Mouse (Mus musculus) hindbrain, embryonic 14.5 days (tissue): Measurements from ENCODE around the gene Ccdc92. TPM values are rescaled to one million over a fixed set of nuclear protein-coding genes. Genes with fewer than 3 reads are reported as not detected.

ENCODE experiments used
- ATAC-seq: fragments of 200-750 bp; cut with Nextera tagmentation; 2 replicates; pipeline ENCODE4 v1.8.0; 2017; ENCODE audit warnings: moderate number of reproducible peaks, mild to moderate bottlenecking, moderate TSS enrichment, moderate library complexity; ENCODE audit not compliant: low FRiP score
- DNase-seq: peaks from one replicate; pipeline ENCODE4 v3.0.0-alpha.2; 2015; ENCODE audit warnings: low spot score
- H3K27ac ChIP-seq: fragments of 300-500 bp; sonication (generic); 2 replicates; pipeline ENCODE4 v1.5.1; 2014; ENCODE audit warnings: mild to moderate bottlenecking, moderate library complexity
- H3K27me3 ChIP-seq: fragments of 300-500 bp; sonication (generic); 2 replicates; pipeline ENCODE4 v1.6.1; 2014; ENCODE audit warnings: mild to moderate bottlenecking, low read length, mixed read lengths; ENCODE audit not compliant: control insufficient read depth, insufficient read depth
- H3K36me3 ChIP-seq: fragments of 300-500 bp; sonication (generic); replicated peaks from 2 replicates; pipeline ENCODE4 v1.6.1; 2014; ENCODE audit not compliant: control insufficient read depth, insufficient read depth
- H3K4me1 ChIP-seq: fragments of 300-500 bp; sonication (generic); replicated peaks from 2 replicates; pipeline ENCODE4 v1.6.1; 2014; ENCODE audit warnings: antibody characterized with exemption, low read length, mixed read lengths; ENCODE audit not compliant: control insufficient read depth, insufficient read depth
- H3K4me2 ChIP-seq: fragments of 300-500 bp; sonication (generic); replicated peaks from 2 replicates; pipeline ENCODE4 v1.6.1; 2014; ENCODE audit warnings: mild to moderate bottlenecking, moderate library complexity
- H3K4me3 ChIP-seq: fragments of 300-500 bp; sonication (generic); replicated peaks from 2 replicates; pipeline ENCODE4 v1.5.1; 2014; ENCODE audit warnings: mild to moderate bottlenecking, low read length
- H3K9ac ChIP-seq: fragments of 300-500 bp; sonication (generic); 2 replicates; pipeline ENCODE4 v1.6.1; 2014
- H3K9me3 ChIP-seq: fragments of 300-500 bp; sonication (generic); 2 replicates; pipeline ENCODE4 v1.6.1; 2016; ENCODE audit warnings: low read length; ENCODE audit not compliant: control insufficient read depth
- WGBS: fragments of 180-500 bp; shearing (Covaris S2); extraction: QIAGEN DNeasy Blood & Tissue Kit; methylation state at CpG from one replicate; pipeline ENCODE4 v1.1.7; 2014; 5-methylcytosine and 5-hydroxymethylcytosine counted together
- polyA plus RNA-seq: library from polyadenylated mRNA; unstranded; fragments of >200 nt; fragmentation: Nextera tagmentation; extraction: Ambion mirVana; gene quantifications from 2 replicates; pipeline ENCODE4 v1.2.1, GENCODE M21; 2014

The Ccdc92 gene
- polyA plus RNA-seq, 1 experiment from 2014 or later = 39.4 TPM

DNA sequence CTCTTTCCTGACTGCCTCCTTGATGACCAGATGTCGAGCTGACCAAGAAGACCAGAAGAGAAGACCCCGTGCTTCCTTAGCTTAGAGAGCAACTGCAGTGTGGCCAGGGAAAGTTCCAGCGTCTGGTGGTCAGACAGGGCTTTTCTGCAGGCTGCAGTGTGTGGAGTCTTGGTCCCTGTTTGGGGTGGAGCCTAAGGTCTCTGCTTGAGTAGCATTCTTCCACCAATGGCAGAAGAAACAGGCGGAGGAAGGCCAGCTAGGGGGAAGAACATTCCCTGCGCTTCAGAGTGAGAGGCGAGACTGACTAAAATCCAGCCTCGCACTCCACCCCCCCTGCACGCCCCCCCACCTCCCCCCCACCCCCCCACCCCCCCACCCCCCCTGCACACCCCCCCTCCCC, 33.9 kb upstream of the Ccdc92 start:
- Histone ChIP-seq H3K27me3 (no peaks in the 10 kb centered on the region), H3K36me3 (no peaks in the 10 kb centered on the region), H3K4me2 (no peak overlapping the region), H3K9ac (no peak overlapping the region), H3K4me3 (no peak overlapping the region), H3K27ac (no peak overlapping the region), H3K9me3 (no peaks in the 10 kb centered on the region), H3K4me1 (no peaks in the 10 kb centered on the region; the same call in 1 of the 2 replicates)
- DNase-seq = no peak
- ATAC-seq = no peak
- WGBS = 63% methylated on average over 6 of the region's 8 CpGs

DNA sequence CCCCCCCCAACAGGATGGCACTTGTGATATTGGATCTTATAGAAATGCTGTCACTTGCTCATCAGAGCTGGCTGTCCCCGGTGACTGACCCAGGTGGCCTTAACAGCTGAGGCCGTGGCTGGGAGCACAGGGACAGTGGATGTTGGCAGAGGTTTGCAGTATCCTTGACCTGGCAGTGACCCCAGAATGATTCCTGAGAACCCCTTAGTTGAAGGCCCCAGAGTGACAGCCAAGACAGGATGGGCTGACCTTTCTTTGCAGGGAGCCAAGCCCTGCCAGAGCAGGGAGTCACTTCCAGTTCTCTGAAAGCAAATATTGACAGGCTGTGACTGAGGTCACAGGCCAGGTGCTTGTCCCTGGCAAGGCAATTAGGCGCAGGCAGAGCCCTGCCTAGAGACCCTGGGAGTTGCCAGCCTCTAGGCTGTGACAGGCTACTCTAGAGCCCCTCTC, 29.7 kb upstream of the Ccdc92 start:
- Histone ChIP-seq H3K36me3 (peaks cover 25% of the 10 kb centered on the region), H3K9me3 (no peaks in the 10 kb centered on the region), H3K27ac (no peak overlapping the region), H3K4me2 (no peak overlapping the region), H3K4me1 (no peaks in the 10 kb centered on the region), H3K27me3 (no peaks in the 10 kb centered on the region), H3K4me3 (no peak overlapping the region), H3K9ac (no peak overlapping the region)
- WGBS = 55% methylated on average over 3 of the region's 3 CpGs
- DNase-seq = no peak
- ATAC-seq = no peak

DNA sequence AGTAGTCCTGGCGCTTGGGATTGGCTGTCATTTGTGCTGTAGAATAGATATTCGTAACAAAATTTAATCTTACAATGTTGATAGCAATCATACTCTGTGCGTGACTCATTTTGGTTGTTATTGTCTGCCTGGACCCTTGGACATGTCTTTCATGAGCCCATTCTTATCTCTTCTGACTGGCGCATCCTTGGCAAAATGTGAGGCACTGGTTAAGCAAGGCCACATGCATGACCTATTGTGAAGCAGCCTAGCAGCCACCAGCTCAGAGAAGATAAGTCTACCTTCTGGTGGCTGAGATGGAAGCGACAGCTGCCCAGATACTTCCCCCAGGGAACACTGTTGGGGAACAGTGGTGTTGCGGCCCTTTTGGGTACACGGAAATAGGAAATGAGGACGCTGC, 26.4 kb upstream of the Ccdc92 start:
- H3K9me3 ChIP-seq = no peaks in the 10 kb centered on the region
- no peak overlapping the region for H3K4me2 ChIP-seq
- no peak for ATAC-seq
- H3K36me3 ChIP-seq = peaks cover 51% of the 10 kb centered on the region
- no peaks in the 10 kb centered on the region for H3K4me1 ChIP-seq
- no peak for DNase-seq
- no peak overlapping the region for H3K27ac ChIP-seq
- H3K27me3 ChIP-seq = no peaks in the 10 kb centered on the region
- H3K9ac ChIP-seq = no peak overlapping the region
- WGBS = 94% methylated on average over 8 of the region's 8 CpGs
- H3K4me3 ChIP-seq = no peak overlapping the region

DNA sequence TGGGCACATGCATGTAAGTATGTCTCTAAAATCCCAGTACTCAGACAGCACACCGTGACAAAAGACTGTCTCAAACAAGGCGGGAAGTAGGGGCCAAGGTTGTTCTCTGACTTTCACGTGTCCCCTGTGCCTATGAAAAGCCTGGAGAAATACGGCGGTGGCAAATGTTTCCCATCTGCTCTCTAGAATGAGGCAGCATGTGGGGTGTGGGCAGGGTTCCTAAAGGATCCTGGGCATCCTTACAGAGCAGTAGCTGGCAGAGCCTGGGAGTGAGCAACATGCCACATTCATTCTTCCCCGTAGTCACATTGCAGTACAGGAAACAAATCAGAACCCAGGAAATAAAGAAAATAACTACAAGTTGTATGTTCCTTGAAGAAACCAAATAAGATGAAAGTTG, 21.7 kb upstream of the Ccdc92 start:
- ATAC-seq (no peak), DNase-seq (no peak)
- Histone ChIP-seq H3K9ac (no peak overlapping the region), H3K4me3 (no peak overlapping the region), H3K27me3 (no peaks in the 10 kb centered on the region), H3K27ac (no peak overlapping the region), H3K4me1 (no peaks in the 10 kb centered on the region), H3K36me3 (peaks cover 55% of the 10 kb centered on the region), H3K9me3 (no peaks in the 10 kb centered on the region), H3K4me2 (no peak overlapping the region)
- 81% methylated on average over 6 of the region's 6 CpGs for WGBS

DNA sequence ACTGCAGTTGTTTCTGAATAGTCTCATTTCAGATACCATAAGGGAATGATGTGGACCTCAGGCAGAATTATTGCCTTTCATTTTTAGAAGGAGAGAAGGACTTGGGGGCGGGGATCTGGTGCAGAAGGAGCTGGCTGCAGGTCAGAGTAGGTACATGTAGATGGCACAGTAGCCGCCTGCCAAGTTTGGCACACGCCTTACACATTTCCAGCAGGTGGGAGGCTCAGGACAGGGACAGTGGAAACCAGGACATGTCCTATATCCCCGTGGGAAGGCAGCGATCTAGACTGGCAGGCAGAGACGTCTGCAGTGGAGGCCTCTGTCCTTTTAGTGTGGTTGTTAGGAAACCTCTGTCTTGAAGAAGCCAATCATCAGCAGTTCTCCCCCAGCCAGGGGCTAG, 17.6 kb upstream of the Ccdc92 start:
- Histone ChIP-seq H3K4me2 (no peak overlapping the region), H3K9ac (no peak overlapping the region), H3K36me3 (peaks cover 31% of the 10 kb centered on the region), H3K27me3 (no peaks in the 10 kb centered on the region), H3K27ac (no peak overlapping the region), H3K4me1 (peaks cover 8% of the 10 kb centered on the region; the same call in 1 of the 2 replicates), H3K4me3 (no peak overlapping the region), H3K9me3 (no peaks in the 10 kb centered on the region)
- ATAC-seq = no peak
- DNase-seq = no peak
- 87% methylated on average over 6 of the region's 6 CpGs for WGBS

DNA sequence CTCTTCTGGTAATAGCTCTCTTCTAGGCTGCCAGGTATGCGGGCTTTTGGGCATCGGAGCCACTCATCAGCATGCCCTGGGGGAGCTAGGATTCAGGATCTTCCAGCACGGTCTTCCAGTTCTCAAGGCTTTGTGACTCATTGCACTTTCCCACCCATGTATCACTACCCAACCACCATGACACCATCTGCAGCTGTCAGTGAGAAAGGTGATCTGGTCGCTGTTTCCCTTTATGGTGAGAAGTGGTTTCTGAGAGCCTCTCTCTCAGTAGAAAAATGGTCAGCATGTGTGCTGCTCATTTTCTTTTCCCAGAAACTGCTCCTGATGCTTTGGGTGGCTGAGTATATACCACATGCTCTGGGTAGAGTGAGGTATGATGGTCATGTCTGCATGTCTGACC, 17.0 kb upstream of the Ccdc92 start:
- WGBS = 89% methylated on average over 4 of the region's 4 CpGs
- H3K27me3 ChIP-seq = no peaks in the 10 kb centered on the region
- ATAC-seq = no peak
- H3K27ac ChIP-seq = no peak overlapping the region
- no peak overlapping the region for H3K4me2 ChIP-seq
- H3K4me3 ChIP-seq = no peak overlapping the region
- peaks cover 8% of the 10 kb centered on the region; the same call in 1 of the 2 replicates for H3K4me1 ChIP-seq
- H3K9ac ChIP-seq = no peak overlapping the region
- no peak for DNase-seq
- no peaks in the 10 kb centered on the region for H3K9me3 ChIP-seq
- H3K36me3 ChIP-seq = peaks cover 33% of the 10 kb centered on the region

DNA sequence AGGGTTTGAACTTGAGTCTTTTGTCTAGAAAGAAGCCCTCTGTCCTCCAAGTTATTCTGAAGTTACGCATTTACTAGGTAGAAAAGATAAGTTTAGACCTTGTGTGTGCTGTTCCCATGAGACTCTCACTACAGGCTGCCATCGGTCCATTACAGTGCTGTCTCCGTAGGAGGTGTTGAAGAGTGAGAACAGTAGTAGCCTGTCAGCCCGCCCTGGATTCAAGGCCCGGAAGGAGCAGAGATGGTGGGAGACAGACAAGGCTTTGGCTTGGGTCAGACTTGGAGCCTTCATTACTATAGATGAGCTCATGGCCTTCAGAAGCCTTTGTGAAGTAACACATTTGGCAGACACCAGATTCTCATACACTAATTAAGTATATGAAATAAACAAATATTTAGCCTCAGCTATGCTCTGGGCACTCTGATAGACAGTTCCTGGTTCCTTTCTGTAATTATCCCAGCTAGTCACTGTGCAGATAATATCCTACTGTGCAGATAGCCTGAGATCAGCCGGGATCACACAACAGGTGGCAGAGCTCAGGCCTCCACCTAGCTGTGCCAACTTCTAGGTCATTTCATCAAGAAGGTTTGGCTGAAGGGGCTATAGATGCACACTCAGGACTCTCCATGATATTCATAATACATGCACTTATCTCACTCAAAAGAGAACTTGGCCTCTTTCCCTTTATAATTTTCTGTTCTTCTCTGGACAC, 11.8 kb upstream of the Ccdc92 start:
- Histone ChIP-seq H3K9me3 (no peaks in the 10 kb centered on the region), H3K27ac (no peak overlapping the region), H3K4me1 (peaks cover 19% of the 10 kb centered on the region), H3K9ac (no peak overlapping the region), H3K4me3 (no peak overlapping the region), H3K4me2 (no peak overlapping the region), H3K27me3 (no peaks in the 10 kb centered on the region), H3K36me3 (peaks cover 43% of the 10 kb centered on the region)
- no peak for ATAC-seq
- no peak for DNase-seq
- 87% methylated on average over 6 of the region's 6 CpGs for WGBS

DNA sequence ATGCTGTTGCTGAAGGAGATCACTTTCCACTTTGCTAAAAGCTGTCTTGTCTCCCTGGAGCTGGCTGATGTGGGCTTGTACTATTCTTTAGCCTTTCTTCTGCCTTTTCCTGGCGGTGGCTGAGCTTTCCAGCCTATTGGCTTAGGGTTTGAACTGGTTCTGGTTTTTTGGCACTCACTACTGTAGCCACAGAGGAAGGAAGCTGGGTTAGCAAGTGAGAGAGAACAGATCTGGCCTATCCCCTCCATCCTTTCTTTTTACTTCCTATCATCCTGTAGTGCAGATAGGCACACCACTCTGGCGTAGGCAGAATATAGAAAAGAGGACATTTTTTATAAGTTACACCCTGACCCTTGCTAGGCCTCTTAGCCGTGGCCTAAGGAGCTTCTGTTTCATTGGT, 10.9 kb upstream of the Ccdc92 start:
- H3K27ac ChIP-seq = no peak overlapping the region
- ATAC-seq (no peak), DNase-seq (no peak)
- no peak overlapping the region for H3K4me2 ChIP-seq
- peaks cover 19% of the 10 kb centered on the region for H3K4me1 ChIP-seq
- no peak overlapping the region for H3K4me3 ChIP-seq
- WGBS = 93% methylated on average over 3 of the region's 3 CpGs
- H3K36me3 ChIP-seq = peaks cover 43% of the 10 kb centered on the region
- no peaks in the 10 kb centered on the region for H3K27me3 ChIP-seq
- no peak overlapping the region for H3K9ac ChIP-seq
- no peaks in the 10 kb centered on the region for H3K9me3 ChIP-seq

DNA sequence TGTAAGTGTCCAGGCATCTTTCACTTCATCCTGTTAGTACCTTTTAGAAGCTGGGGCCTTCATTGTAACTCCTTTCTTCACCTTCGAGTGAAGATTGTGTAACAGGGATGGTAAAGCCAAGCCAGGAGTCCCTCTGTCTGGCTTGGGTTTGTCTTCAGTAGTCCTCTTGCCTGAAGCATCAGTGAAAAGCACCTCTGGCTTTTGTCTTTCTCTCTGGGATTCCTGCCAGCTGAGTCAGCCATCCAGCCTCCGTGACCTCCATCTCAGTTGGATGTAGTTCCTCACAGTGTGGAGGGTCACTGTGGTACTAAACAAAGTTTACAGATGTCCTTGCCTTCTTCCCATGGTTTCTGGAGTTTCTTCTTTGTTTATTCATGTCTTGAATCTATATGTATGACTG, 9.8 kb upstream of the Ccdc92 start:
- Histone ChIP-seq H3K4me3 (no peak overlapping the region), H3K4me1 (peaks cover 11% of the 10 kb centered on the region), H3K27ac (no peak overlapping the region), H3K36me3 (peaks cover 52% of the 10 kb centered on the region), H3K9me3 (no peaks in the 10 kb centered on the region), H3K27me3 (no peaks in the 10 kb centered on the region), H3K9ac (no peak overlapping the region), H3K4me2 (no peak overlapping the region)
- ATAC-seq (no peak), DNase-seq (no peak)
- 64% methylated on average over 2 of the region's 2 CpGs for WGBS

DNA sequence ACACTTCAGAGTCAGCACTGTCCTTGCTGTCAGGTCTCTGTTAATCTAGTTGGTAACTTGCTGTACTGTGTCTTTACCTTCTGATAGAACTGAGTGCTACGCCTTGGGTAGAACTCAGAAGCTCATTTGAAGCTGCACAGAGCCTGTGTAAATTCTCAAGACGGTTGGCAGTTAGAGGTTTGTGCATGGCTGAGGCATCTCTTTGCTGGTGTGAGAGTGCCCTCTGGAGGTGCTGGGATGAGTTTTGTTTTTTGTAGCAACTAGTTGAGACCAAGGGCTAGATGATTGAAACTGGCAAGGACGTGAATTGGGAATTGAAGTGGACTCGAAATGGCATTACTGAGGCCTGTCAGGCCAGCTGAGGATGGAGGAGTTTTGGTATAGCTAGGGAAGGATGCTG, 6.8 kb upstream of the Ccdc92 start:
- WGBS = 41% methylated on average over 4 of the region's 4 CpGs
- no peak overlapping the region for H3K9ac ChIP-seq
- H3K36me3 ChIP-seq = peaks cover 35% of the 10 kb centered on the region
- peak; percentile 78 for DNase-seq
- peaks cover 23% of the 10 kb centered on the region for H3K4me1 ChIP-seq
- no peak overlapping the region for H3K4me2 ChIP-seq
- no peak overlapping the region for H3K27ac ChIP-seq
- H3K9me3 ChIP-seq = no peaks in the 10 kb centered on the region
- no peaks in the 10 kb centered on the region for H3K27me3 ChIP-seq
- H3K4me3 ChIP-seq = no peak overlapping the region
- no peak for ATAC-seq
